Mouse (Mus musculus): ENCODE data around the gene Slc25a44. TPM values are rescaled to one million over a fixed set of nuclear protein-coding genes. Genes with fewer than 3 reads are reported as not detected.

Slc25a44 gene
- polyA plus RNA-seq, 1 experiment, result 1.2 TPM

DNA sequence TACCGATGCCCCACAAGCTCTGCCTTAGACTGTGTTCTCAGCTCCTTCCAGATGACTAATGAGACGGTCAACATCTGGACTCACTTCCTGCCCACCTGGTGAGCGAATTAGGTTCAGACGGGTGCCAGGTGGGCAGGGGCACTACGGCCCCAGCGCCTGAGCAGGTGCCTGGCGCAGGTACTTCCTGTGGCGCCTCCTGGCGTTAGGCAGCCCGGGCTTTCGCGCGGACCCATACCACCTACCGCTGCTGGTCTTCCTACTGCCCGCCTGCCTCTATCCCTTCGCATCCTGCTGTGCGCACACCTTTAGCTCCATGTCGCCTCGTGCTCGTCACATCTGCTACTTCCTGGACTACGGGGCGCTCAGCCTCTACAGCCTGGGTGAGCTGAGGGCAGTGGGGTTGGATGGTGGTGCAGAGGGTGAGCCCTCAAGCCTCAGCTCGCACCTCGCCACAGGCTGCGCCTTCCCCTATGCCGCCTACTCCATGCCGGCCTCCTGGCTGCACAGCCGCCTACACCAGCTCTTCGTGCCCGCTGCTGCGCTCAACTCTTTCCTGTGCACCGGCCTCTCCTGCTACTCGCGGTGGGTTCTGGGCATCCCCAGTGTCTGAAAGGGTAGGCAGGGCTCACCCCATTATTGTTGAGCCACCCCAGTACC lies 59.1 kb downstream of the Slc25a44 start:
- peaks cover 27% of the 10 kb centered on the region for H3K27me3 ChIP-seq (ENCODE audit: control insufficient read depth)
- H3K9me3 ChIP-seq (ENCODE audit: control insufficient read depth, low read length), result peaks cover 25% of the 10 kb centered on the region
- no peak for TF ChIP-seq GATA1 (IDR thresholded peaks at IDR 0.05; ENCODE audit: low read length)
- no peak for TF ChIP-seq TAL1 (IDR thresholded peaks at IDR 0.05; ENCODE audit: low read length)
- peaks cover 41% of the 10 kb centered on the region for H3K36me3 ChIP-seq (ENCODE audit: control insufficient read depth)
- H3K4me1 ChIP-seq (ENCODE audit: control insufficient read depth), result peaks cover 64% of the 10 kb centered on the region
- peak overlapping the region; percentile 69 for H3K4me3 ChIP-seq (replicated peaks)

DNA sequence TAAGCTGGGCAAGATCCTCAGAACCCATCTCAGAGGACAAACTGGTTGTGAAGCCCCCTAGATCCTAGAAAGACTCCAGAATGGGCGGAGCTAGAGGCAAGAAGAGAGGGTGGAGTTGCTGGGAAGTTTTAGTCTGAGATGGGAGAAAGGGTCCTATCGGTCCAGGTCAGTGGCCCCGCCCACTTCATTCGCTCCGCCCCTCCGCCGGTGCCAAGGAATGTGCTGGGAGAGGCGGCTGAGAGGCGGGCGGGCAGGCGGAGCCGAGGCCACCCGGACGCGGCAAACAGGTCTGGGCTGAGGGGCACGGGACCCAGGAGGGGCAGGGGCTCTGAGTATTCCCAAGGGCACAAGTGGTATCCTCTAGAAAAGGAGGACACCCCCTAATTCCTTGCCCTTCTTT lies 60.6 kb downstream of the Slc25a44 start, which contains the start of gene Paqr6:
Gene Paqr6 (plus strand): TSS at position 248 of the 400 bp plus-strand sequence.
- no peak for TF ChIP-seq GATA1 (IDR thresholded peaks at IDR 0.05; ENCODE audit: low read length)
- TF ChIP-seq TAL1 (IDR thresholded peaks at IDR 0.05; ENCODE audit: low read length), result no peak

DNA sequence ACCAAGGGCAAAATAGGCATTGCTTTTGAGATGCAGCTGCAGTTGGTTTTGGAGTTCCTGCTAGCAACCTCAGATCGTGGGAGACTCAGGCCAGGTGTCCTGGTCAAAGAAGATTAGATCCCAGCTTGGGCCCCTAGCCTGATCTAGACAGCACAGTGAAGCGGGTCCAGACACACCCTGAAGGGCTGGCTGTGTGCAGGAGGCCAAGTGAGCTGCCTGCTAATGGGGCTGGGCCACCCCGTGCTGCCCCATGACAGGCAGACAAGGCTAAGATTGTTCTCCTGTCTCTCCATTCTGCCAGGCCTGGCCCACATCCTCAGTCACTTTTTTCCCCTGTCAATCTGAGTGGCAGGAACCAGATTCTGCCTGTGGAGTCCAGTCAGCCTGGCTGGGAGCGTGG lies 61.2 kb downstream of the Slc25a44 start:
- Histone ChIP-seq H3K4me1 (ENCODE audit: control insufficient read depth) (peaks cover 81% of the 10 kb centered on the region), H3K9me3 (ENCODE audit: control insufficient read depth, low read length) (peaks cover 5% of the 10 kb centered on the region; the same call in 1 of the 2 replicates), H3K36me3 (ENCODE audit: control insufficient read depth) (peaks cover 63% of the 10 kb centered on the region), H3K4me3 (replicated peaks) (peak overlapping the region; percentile 69), H3K27me3 (ENCODE audit: control insufficient read depth) (peaks cover 27% of the 10 kb centered on the region)
- TF ChIP-seq GATA1 (IDR thresholded peaks at IDR 0.05; ENCODE audit: low read length) (peak; percentile 59), TAL1 (IDR thresholded peaks at IDR 0.05; ENCODE audit: low read length) (peak; percentile 78)

More for the DNA sequence above, 60.6 kb downstream of the Slc25a44 start, which contains the start of gene Paqr6:
- peak within 1 kb of the TSS; percentile 69 for H3K4me3 ChIP-seq (replicated peaks)
- peaks cover 79% of the 10 kb centered on the region for H3K4me1 ChIP-seq (ENCODE audit: control insufficient read depth)
- peaks cover 56% of the 10 kb centered on the region for H3K36me3 ChIP-seq (ENCODE audit: control insufficient read depth)
- H3K9me3 ChIP-seq (ENCODE audit: control insufficient read depth, low read length), result peaks cover 11% of the 10 kb centered on the region
- H3K27me3 ChIP-seq (ENCODE audit: control insufficient read depth), result peaks cover 27% of the 10 kb centered on the region

DNA sequence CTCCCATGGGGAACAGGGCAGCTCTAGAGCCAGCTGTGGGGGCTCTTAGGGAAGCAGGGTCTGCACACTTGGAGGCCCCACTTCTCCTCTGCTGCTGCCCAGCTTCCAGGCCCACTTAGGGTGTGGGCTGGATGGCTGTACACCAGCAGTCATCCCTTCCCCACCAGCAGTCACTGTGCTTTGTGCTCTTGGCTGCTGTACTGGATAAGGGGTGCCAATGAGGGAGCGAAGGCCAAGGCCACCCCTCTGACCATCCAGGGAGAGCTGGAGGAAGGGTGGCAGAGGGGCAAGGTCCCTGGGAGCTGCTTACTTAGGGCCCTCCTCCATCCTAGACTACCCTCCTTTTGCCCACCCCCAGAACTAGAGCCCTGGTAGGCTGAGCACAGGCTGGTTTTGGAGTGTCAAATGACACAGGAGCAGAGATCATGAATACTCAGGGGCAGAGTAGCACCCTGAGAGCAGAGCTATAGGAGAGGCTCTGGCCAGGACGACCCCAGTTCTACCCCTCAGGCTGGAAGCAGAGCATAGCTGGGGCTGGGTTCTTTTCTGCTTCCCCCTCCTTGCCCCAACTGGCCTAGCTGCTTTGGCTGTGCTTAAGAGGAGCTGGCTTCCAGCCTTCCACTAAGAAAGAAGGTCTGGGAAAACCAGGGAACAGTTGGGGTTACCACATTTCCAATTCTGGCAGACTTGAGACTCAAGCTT lies 63.2 kb downstream of the Slc25a44 start:
- H3K27me3 ChIP-seq (ENCODE audit: control insufficient read depth), result peaks cover 21% of the 10 kb centered on the region
- H3K36me3 ChIP-seq (ENCODE audit: control insufficient read depth), result peaks cover 79% of the 10 kb centered on the region
- TF ChIP-seq GATA1 (IDR thresholded peaks at IDR 0.05; ENCODE audit: low read length) (no peak), TAL1 (IDR thresholded peaks at IDR 0.05; ENCODE audit: low read length) (no peak)
- H3K9me3 ChIP-seq (ENCODE audit: control insufficient read depth, low read length), result peaks cover 5% of the 10 kb centered on the region; the same call in 1 of the 2 replicates
- H3K4me1 ChIP-seq (ENCODE audit: control insufficient read depth), result peaks cover 74% of the 10 kb centered on the region
- H3K4me3 ChIP-seq (replicated peaks), result no peak overlapping the region

DNA sequence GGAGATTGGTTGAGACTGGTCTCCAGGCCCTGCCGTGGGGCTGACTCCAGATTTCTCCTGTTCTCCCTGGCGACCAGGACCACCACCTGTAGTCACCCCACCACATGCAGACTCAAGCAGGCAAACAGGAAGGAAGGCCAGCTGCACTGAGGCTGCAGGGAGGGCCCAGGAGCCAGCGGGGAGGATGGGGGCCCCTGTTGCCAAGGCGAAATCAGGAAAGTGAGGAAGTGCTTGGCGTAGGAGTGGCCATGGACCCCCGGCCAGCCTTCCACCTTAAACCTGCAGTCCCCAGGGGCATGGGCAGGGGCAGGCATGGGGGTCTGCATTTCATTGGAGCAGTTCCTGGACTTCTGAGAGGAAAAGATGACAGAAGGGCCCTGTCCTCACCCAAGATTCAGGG lies 63.8 kb downstream of the Slc25a44 start:
- Histone ChIP-seq H3K9me3 (ENCODE audit: control insufficient read depth, low read length) (peaks cover 5% of the 10 kb centered on the region; the same call in 1 of the 2 replicates), H3K27me3 (ENCODE audit: control insufficient read depth) (peaks cover 15% of the 10 kb centered on the region), H3K36me3 (ENCODE audit: control insufficient read depth) (peaks cover 84% of the 10 kb centered on the region), H3K4me1 (ENCODE audit: control insufficient read depth) (peaks cover 69% of the 10 kb centered on the region), H3K4me3 (replicated peaks) (no peak overlapping the region)
- no peak for TF ChIP-seq GATA1 (IDR thresholded peaks at IDR 0.05; ENCODE audit: low read length)
- no peak for TF ChIP-seq TAL1 (IDR thresholded peaks at IDR 0.05; ENCODE audit: low read length)

Other genes starting within 250 kb of the Slc25a44 start
- gene Rhbg, start 170.4 kb downstream of the Slc25a44 start, polyA plus RNA-seq (2012), result not detected in 2 replicates
- gene Gm38392, start 137.9 kb downstream of the Slc25a44 start, polyA plus RNA-seq (2012), result not detected in 2 replicates
- gene Tsacc, start 128.1 kb downstream of the Slc25a44 start, polyA plus RNA-seq (2012), result 0.08 and 0.12 TPM in 2 replicates
- 1.6 and 3.8 TPM in 2 replicates for gene Cct3, start 128.0 kb downstream of the Slc25a44 start, polyA plus RNA-seq (2012)
- gene Glmp, start 100.1 kb downstream of the Slc25a44 start, polyA plus RNA-seq (2012), result 4.4 and 10.8 TPM in 2 replicates
- gene Tmem79, start 89.0 kb downstream of the Slc25a44 start, polyA plus RNA-seq (2012), result 0.09 and 0.25 TPM in 2 replicates
- gene Smg5, start 88.9 kb downstream of the Slc25a44 start, polyA plus RNA-seq (2012), result 16.0 and 20.1 TPM in 2 replicates
- 1.8 and 3.4 TPM in 2 replicates for gene Paqr6, start 60.6 kb downstream of the Slc25a44 start, polyA plus RNA-seq (2012)
- not detected in 2 replicates for gene Bglap3, start 52.4 kb downstream of the Slc25a44 start, polyA plus RNA-seq (2012)
- gene Bglap2, start 46.4 kb downstream of the Slc25a44 start, polyA plus RNA-seq (2012), result not detected in 2 replicates
- gene Bglap, start 40.7 kb downstream of the Slc25a44 start, polyA plus RNA-seq (2012), result not detected in 2 replicates
- 40.0 and 42.2 TPM in 2 replicates for gene Pmf1, start 14.8 kb downstream of the Slc25a44 start, polyA plus RNA-seq (2012)
- gene Sema4a, start 36.0 kb upstream of the Slc25a44 start, polyA plus RNA-seq (2012), result 0.11 and 0.12 TPM in 2 replicates
- gene Lmna, start 84.8 kb upstream of the Slc25a44 start, polyA plus RNA-seq (2012), result 137 and 158 TPM in 2 replicates
- gene Mex3a, start 107.3 kb upstream of the Slc25a44 start, polyA plus RNA-seq (2012), result 0.01 and 0.02 TPM in 2 replicates
- not detected in 2 replicates for gene Rab25, start 123.2 kb upstream of the Slc25a44 start, polyA plus RNA-seq (2012)
- gene Lamtor2, start 127.9 kb upstream of the Slc25a44 start, polyA plus RNA-seq (2012), result 7.4 and 12.2 TPM in 2 replicates
- 2.6 and 3.1 TPM in 2 replicates for gene Ubqln4, start 128.6 kb upstream of the Slc25a44 start, polyA plus RNA-seq (2012)
- gene Ssr2, start 150.7 kb upstream of the Slc25a44 start, polyA plus RNA-seq (2012), result 6.5 and 12.3 TPM in 2 replicates
- 0.13 and 0.87 TPM in 2 replicates for gene Arhgef2, start 180.8 kb upstream of the Slc25a44 start, polyA plus RNA-seq (2012)
- not detected in 2 replicates for gene Rxfp4, start 228.0 kb upstream of the Slc25a44 start, polyA plus RNA-seq (2012)